Mouse (Mus musculus) stomach, postnatal 0 days (tissue): ENCODE measurements around the gene Igsf9b. TPM values are rescaled to one million over a fixed set of nuclear protein-coding genes. Genes with fewer than 3 reads are reported as not detected.
A peak's percentile ranks its signal among the peaks of the same experiment; 100 is the strongest.

Experiments
- ATAC-seq: fragments of 200-750 bp; cut with Nextera tagmentation; 2 replicates; pipeline ENCODE4 v1.8.0; 2017; ENCODE audit not compliant: low FRiP score, low TSS enrichment
- DNase-seq: peaks from one replicate; pipeline ENCODE4 v3.0.0-alpha.2; 2016; ENCODE audit warnings: low spot score
- H3K27ac ChIP-seq: fragments of 300-500 bp; sonication (generic); replicated peaks from 2 replicates; pipeline ENCODE4 v1.5.1; 2014; ENCODE audit warnings: mild to moderate bottlenecking, control low read depth
- H3K27me3 ChIP-seq: fragments of 300-500 bp; sonication (generic); 2 replicates; pipeline ENCODE4 v1.6.1; 2014; ENCODE audit warnings: low read length; ENCODE audit not compliant: control insufficient read depth, insufficient read depth
- H3K36me3 ChIP-seq: fragments of 300-500 bp; sonication (generic); 2 replicates; pipeline ENCODE4 v1.6.1; 2014; ENCODE audit warnings: low read length, mixed read lengths; ENCODE audit not compliant: control insufficient read depth, insufficient read depth
- H3K4me1 ChIP-seq: fragments of 300-500 bp; sonication (generic); replicated peaks from 2 replicates; pipeline ENCODE4 v1.6.1; 2014; ENCODE audit warnings: antibody characterized with exemption; ENCODE audit not compliant: control insufficient read depth, insufficient read depth
- H3K4me2 ChIP-seq: fragments of 300-500 bp; sonication (generic); replicated peaks from 2 replicates; pipeline ENCODE4 v1.6.1; 2014; ENCODE audit warnings: low read depth, mild to moderate bottlenecking, control low read depth, moderate library complexity
- H3K4me3 ChIP-seq: fragments of 300-500 bp; sonication (generic); 2 replicates; pipeline ENCODE4 v1.5.1; 2014; ENCODE audit warnings: low read depth, low read length, control low read depth
- H3K9ac ChIP-seq: fragments of 300-500 bp; sonication (generic); 2 replicates; pipeline ENCODE4 v1.6.1; 2014; ENCODE audit warnings: mild to moderate bottlenecking, low read length, control low read depth, mixed read lengths
- H3K9me3 ChIP-seq: fragments of 300-500 bp; sonication (generic); 2 replicates; pipeline ENCODE4 v1.6.1; 2016; ENCODE audit warnings: low read length; ENCODE audit not compliant: control insufficient read depth
- CTCF ChIP-seq: IDR thresholded peaks from 2 replicates; pipeline ENCODE4 v1.5.1; 2016; ENCODE audit warnings: antibody characterized with exemption, low read depth, mild to moderate bottlenecking, moderate library complexity
- EP300 ChIP-seq: optimal IDR thresholded peaks from 2 replicates; pipeline ENCODE3; 2016; ENCODE audit warnings: antibody characterized with exemption
- WGBS: fragments of 180-500 bp; shearing (Covaris S2); extraction: QIAGEN DNeasy Blood & Tissue Kit; methylation state at CpG from one replicate; pipeline ENCODE4 v1.1.7; 2014; 5-methylcytosine and 5-hydroxymethylcytosine counted together
- polyA plus RNA-seq: library from polyadenylated mRNA; unstranded; fragments of >200 nt; fragmentation: Nextera tagmentation; extraction: Ambion mirVana; gene quantifications from 2 replicates; pipeline ENCODE4 v1.2.1, GENCODE M21; 2015

Igsf9b gene
- polyA plus RNA-seq, 1 experiment from 2014 or later, result 6.0 TPM

DNA sequence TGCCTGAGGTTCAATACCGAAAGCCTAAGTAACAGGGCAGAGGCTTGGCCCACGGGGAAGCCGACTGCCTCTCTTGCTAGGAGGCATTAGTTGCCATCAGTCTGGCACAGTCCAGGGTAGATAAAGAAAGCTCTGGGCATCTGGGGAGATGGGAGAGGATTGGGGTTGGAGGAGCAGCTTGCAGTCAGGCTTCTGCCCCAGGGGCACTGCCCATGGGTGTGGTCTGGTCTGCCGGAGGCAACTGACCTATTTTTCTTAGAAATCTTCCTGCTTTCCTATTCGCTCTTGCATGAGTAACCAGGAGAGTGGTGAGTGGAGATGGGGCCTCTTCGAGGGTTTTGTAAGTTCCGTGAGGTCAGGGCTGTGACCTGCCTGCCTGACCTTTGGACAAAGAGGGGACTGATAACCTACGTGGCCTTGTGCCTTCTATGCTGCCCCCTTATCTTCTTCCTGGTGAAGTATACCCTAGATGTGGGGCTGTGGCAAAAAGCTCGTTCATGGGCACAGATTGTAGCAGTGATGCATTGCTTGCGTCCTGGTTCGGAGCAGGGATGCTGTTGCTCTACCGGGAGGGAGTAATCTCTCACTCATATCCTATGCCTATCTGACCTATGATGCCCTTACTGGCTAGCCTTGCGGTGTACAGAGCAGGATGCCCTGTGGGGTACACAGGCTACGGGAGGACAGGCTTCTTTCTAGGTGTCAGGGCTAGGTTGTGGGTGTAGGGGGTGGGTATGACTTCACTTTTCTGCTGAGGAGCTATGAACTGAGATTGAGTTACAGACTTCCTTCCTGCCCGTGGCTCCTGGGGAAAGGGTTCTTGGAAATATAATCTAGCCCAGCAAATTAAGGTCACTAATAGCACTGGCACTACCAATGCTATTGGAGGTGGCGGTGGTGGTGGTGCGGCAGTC, 4.8 kb downstream of the Igsf9b start:
- H3K4me2 ChIP-seq, result no peak overlapping the region
- no peaks in the 10 kb centered on the region for H3K36me3 ChIP-seq
- H3K9ac ChIP-seq, result no peak overlapping the region
- 53% methylated on average over 17 of the region's 17 CpGs for WGBS
- no peak for DNase-seq
- ATAC-seq, result no peak
- 0 out of 2 replicates have a peak, but pooled peaks cover 2% of the 10 kb centered on the region for H3K4me1 ChIP-seq
- no peak for TF ChIP-seq CTCF
- TF ChIP-seq EP300, result no peak
- H3K27me3 ChIP-seq, result 0 out of 2 replicates have a peak, but pooled peaks cover 4% of the 10 kb centered on the region
- H3K9me3 ChIP-seq, result no peaks in the 10 kb centered on the region
- H3K27ac ChIP-seq, result no peak overlapping the region
- H3K4me3 ChIP-seq, result no peak overlapping the region

- 0 out of 2 replicates have a peak, but pooled peaks cover 4% of the 10 kb centered on the region for H3K27me3 ChIP-seq
- H3K4me1 ChIP-seq, result 0 out of 2 replicates have a peak, but pooled peaks cover 2% of the 10 kb centered on the region
- H3K4me2 ChIP-seq, result no peak overlapping the region
- TF ChIP-seq CTCF, result no peak
- TF ChIP-seq EP300, result no peak
- no peak overlapping the region for H3K9ac ChIP-seq
- DNase-seq, result no peak
- no peak for ATAC-seq
- H3K9me3 ChIP-seq, result no peaks in the 10 kb centered on the region
- H3K36me3 ChIP-seq, result no peaks in the 10 kb centered on the region
- H3K27ac ChIP-seq, result no peak overlapping the region
- no peak overlapping the region for H3K4me3 ChIP-seq
- 59% methylated on average over 5 of the region's 5 CpGs for WGBS
Observed at GRCm38 (mm10) chr9:27304485-27305102, 5.6 kb downstream of the Igsf9b start.

DNA sequence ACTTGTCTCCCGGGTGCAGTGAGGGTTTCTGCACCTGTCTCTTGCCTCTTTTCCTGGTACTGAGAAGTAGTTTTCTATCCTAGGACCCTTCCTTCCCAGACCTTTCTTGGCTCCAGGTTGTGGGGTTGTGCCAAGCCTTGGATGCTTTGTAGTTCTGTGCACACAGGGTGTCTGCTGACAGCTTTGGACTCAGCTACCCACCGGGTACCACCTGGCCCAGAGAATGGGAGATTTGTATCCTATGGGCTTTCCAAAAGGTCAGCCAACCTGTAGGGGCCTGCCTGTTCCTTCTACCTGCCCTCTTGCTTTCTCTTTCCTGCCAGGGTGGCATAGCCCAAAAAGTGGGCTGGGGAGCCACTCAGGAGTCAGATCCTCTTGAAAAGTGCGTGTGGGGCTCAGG, 6.5 kb downstream of the Igsf9b start:
- DNase-seq, result no peak
- no peaks in the 10 kb centered on the region for H3K36me3 ChIP-seq
- no peaks in the 10 kb centered on the region for H3K27me3 ChIP-seq
- no peaks in the 10 kb centered on the region for H3K4me1 ChIP-seq
- no peak overlapping the region for H3K27ac ChIP-seq
- WGBS, result 47% methylated on average over 3 of the region's 3 CpGs
- TF ChIP-seq CTCF (no peak), EP300 (no peak)
- no peaks in the 10 kb centered on the region for H3K9me3 ChIP-seq
- H3K4me3 ChIP-seq, result no peak overlapping the region
- H3K9ac ChIP-seq, result no peak overlapping the region
- no peak for ATAC-seq
- no peak overlapping the region for H3K4me2 ChIP-seq

DNA sequence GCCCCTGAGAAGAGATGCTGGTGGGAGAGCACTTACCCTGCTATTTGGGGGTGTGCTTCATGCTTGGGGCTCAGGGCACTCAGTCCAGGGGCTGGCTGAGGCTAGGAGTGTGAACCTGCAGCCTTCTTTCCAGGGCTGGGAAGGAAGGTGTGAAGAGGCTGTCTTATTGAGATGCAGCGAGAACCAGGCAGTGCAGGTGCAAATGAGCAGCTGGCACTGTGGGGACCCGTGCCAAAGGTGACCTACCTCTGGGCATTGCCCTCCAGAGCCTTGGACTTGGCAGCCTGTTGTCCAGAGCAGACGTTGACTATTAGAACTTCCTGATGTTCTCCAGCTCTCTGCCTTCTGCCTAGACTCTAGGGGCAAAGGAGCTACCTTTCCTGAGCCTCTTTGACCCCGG, 7.6 kb downstream of the Igsf9b start:
- no peaks in the 10 kb centered on the region for H3K36me3 ChIP-seq
- WGBS, result 25% methylated on average over 4 of the region's 4 CpGs

GRCm38 (mm10) chr9:27307265-27307664, 8.3 kb downstream of the Igsf9b start:
- DNase-seq, result no peak
- Histone ChIP-seq H3K9ac (no peak overlapping the region), H3K4me3 (no peak overlapping the region)

More for the DNA sequence above, 7.6 kb downstream of the Igsf9b start:
- Histone ChIP-seq H3K27me3 (no peaks in the 10 kb centered on the region), H3K4me1 (no peaks in the 10 kb centered on the region), H3K9ac (no peak overlapping the region), H3K4me3 (no peak overlapping the region), H3K4me2 (no peak overlapping the region), H3K27ac (no peak overlapping the region), H3K9me3 (no peaks in the 10 kb centered on the region)
- DNase-seq, result no peak
- ATAC-seq, result no peak
- TF ChIP-seq EP300, result no peak
- TF ChIP-seq CTCF, result no peak

DNA sequence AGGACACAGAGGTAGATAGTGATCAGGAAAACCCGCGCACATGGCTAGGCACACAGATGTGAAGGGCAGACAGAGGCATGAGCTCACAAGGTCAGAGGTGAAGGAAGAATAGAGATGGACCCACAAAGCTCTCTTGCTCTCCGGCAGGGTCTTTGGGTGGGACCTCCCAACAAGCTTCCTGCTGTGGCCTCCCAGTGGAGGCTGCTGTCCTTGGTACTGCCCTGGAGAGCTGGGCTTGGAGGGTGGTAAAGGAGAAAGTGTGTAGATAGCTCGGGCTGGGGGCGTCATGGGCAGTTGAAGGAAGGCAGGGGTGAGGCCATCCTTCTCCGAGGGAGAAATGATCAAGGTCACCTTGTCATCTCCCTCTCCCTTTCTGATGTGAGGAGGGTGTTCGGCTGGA, 9.0 kb downstream of the Igsf9b start:
- DNase-seq (peak; percentile 32), ATAC-seq (no peak)
- 20% methylated on average over 7 of the region's 7 CpGs for WGBS
- Histone ChIP-seq H3K9me3 (no peaks in the 10 kb centered on the region), H3K27me3 (no peaks in the 10 kb centered on the region), H3K4me2 (no peak overlapping the region), H3K36me3 (no peaks in the 10 kb centered on the region), H3K4me1 (no peaks in the 10 kb centered on the region), H3K9ac (no peak overlapping the region), H3K27ac (no peak overlapping the region), H3K4me3 (no peak overlapping the region)
- no peak for TF ChIP-seq EP300
- no peak for TF ChIP-seq CTCF

More at GRCm38 (mm10) chr9:27307265-27307664, 8.3 kb downstream of the Igsf9b start:
- H3K36me3 ChIP-seq, result no peaks in the 10 kb centered on the region
- H3K9me3 ChIP-seq, result no peaks in the 10 kb centered on the region
- ATAC-seq, result peak; percentile 13; the same call in 1 of the 2 replicates
- no peak overlapping the region for H3K4me2 ChIP-seq
- H3K27ac ChIP-seq, result no peak overlapping the region
- H3K4me1 ChIP-seq, result no peaks in the 10 kb centered on the region
- WGBS, result 14% methylated on average over 3 of the region's 3 CpGs
- no peaks in the 10 kb centered on the region for H3K27me3 ChIP-seq
- TF ChIP-seq CTCF (no peak), EP300 (no peak)
